8 mouse cellular contexts compared by ENCODE assay signal in genomic region chr15:95828018-95828646, GRCm38 (mm10). TPM values are rescaled to one million over a fixed set of nuclear protein-coding genes. Genes with fewer than 3 reads are reported as not detected.
DNase-seq lines count a peak whose midpoint lies in the region; ATAC-seq and TF ChIP-seq lines count a peak whose summit lies in the region.
"Not testable (repeated sequence)": the region's sequence is repeated elsewhere in the genome, so short reads cannot be mapped to it uniquely, and the experiment has no call there.

No protein-coding gene starts in this region.

- peak; percentile 64 to 85 for DNase-seq in kidney, postnatal 25 days
- DNase-seq in neural tube, embryonic 11.5 days (ENCODE audit: low spot score): not testable (repeated sequence)
- DNase-seq in testis, postnatal 14 days (ENCODE audit: low spot score): peak; percentile 29

- peak overlapping the region; percentile 31; the same call in 1 of the 2 replicates for H3K27ac ChIP-seq in ES-Bruce4 (ENCODE audit: insufficient read depth, low read length)
- 0 out of 2 replicates have a peak overlapping the region, but pooled peaks have one; percentile 88 for H3K27ac ChIP-seq in embryonic facial prominence, embryonic 13.5 days
- H3K27ac ChIP-seq in heart, embryonic 14.5 days (replicated peaks in 1 of 2; ENCODE audit: control insufficient read depth in 1 of 2, insufficient read depth in 1 of 2, low read depth in 2 of 2, low read length in 2 of 2): peak overlapping the region; percentile 30 to 39; a peak in 1 of 4 replicates
- peak overlapping the region; percentile 68 for H3K27ac ChIP-seq in intestine, embryonic 16.5 days (ENCODE audit: low read length)
- H3K27ac ChIP-seq in lung, embryonic 16.5 days (ENCODE audit: low read length): peak overlapping the region; percentile 87
- H3K27ac ChIP-seq in neural tube, embryonic 11.5 days (ENCODE audit: low read depth, low read length): not testable (repeated sequence)

- 66% methylated on average over 8 of the region's 8 CpGs for WGBS in embryonic facial prominence, embryonic 13.5 days
- 66% methylated on average over 8 of the region's 8 CpGs for WGBS in heart, embryonic 14.5 days
- 35% methylated on average over 8 of the region's 8 CpGs for WGBS in intestine, embryonic 16.5 days
- 17% methylated on average over 8 of the region's 8 CpGs for WGBS in lung, embryonic 16.5 days
- WGBS in neural tube, embryonic 11.5 days: 39% methylated on average over 8 of the region's 8 CpGs

- not testable (repeated sequence) for TF ChIP-seq EP300 in ES-Bruce4 (IDR thresholded peaks at IDR 0.05; ENCODE audit: insufficient read depth, low read depth, low read length)

- H3K36me3 ChIP-seq in ES-Bruce4 (ENCODE audit: control insufficient read depth, insufficient read depth, low read length, poor library complexity, severe bottlenecking); embryonic facial prominence, embryonic 13.5 days; heart, embryonic 14.5 days (ENCODE audit: control insufficient read depth, insufficient read depth, low read length); intestine, embryonic 16.5 days (ENCODE audit: control insufficient read depth, insufficient read depth, low read length); lung, embryonic 16.5 days (ENCODE audit: control insufficient read depth, insufficient read depth, low read length); neural tube, embryonic 11.5 days (ENCODE audit: control insufficient read depth, insufficient read depth, low read length): not testable (repeated sequence)

- not testable (repeated sequence) for TF ChIP-seq POLR2A in ES-Bruce4 (IDR thresholded peaks at IDR 0.05; ENCODE audit: insufficient read depth, low read length)

- not testable (repeated sequence) for H3K9me3 ChIP-seq in ES-Bruce4 (replicated peaks; ENCODE audit: control insufficient read depth, insufficient read depth, low read length, poor library complexity, severe bottlenecking); embryonic facial prominence, embryonic 13.5 days; heart, embryonic 14.5 days (ENCODE audit: control insufficient read depth, low read length); intestine, embryonic 16.5 days (ENCODE audit: control insufficient read depth, low read length); lung, embryonic 16.5 days (ENCODE audit: control insufficient read depth, low read length); neural tube, embryonic 11.5 days (ENCODE audit: control insufficient read depth, low read length)

- not testable (repeated sequence) for H3K4me3 ChIP-seq in ES-Bruce4 (ENCODE audit: low read depth, low read length); embryonic facial prominence, embryonic 13.5 days; heart, embryonic 14.5 days (ENCODE audit: control insufficient read depth in 1 of 2, insufficient read depth in 1 of 2, low read depth in 1 of 2, low read length in 2 of 2); intestine, embryonic 16.5 days (ENCODE audit: low read length); lung, embryonic 16.5 days (ENCODE audit: low read length); neural tube, embryonic 11.5 days (ENCODE audit: low read depth, low read length)

- TF ChIP-seq CTCF in ES-Bruce4 (IDR thresholded peaks at IDR 0.05; ENCODE audit: low read depth, low read length): not testable (repeated sequence)

- peak overlapping the region; percentile 18; the same call in 1 of the 2 replicates for H3K4me2 ChIP-seq in embryonic facial prominence, embryonic 13.5 days
- not testable (repeated sequence) for H3K4me2 ChIP-seq in heart, embryonic 14.5 days (ENCODE audit: low read length)
- H3K4me2 ChIP-seq in intestine, embryonic 16.5 days (ENCODE audit: low read depth, low read length): 0 out of 2 replicates have a peak overlapping the region, but pooled peaks have one; percentile 11
- peak overlapping the region; percentile 23 for H3K4me2 ChIP-seq in lung, embryonic 16.5 days (ENCODE audit: low read depth, low read length)
- peak overlapping the region; percentile 6; the same call in 1 of the 2 replicates for H3K4me2 ChIP-seq in neural tube, embryonic 11.5 days (ENCODE audit: low read depth)

- ATAC-seq in embryonic facial prominence, embryonic 13.5 days (ENCODE audit: insufficient number of reproducible peaks, insufficient read depth, low FRiP score, low TSS enrichment, low read depth); heart, embryonic 14.5 days (ENCODE audit: insufficient number of reproducible peaks, insufficient read depth, low FRiP score, low read depth); neural tube, embryonic 11.5 days (ENCODE audit: insufficient read depth, low FRiP score, low TSS enrichment): not testable (repeated sequence)
- ATAC-seq in intestine, embryonic 16.5 days: peak; percentile 34; the same call in 1 of the 2 replicates
- ATAC-seq in lung, embryonic 16.5 days (ENCODE audit: low read depth): peak; percentile 41; the same call in 1 of the 2 replicates

- not testable (repeated sequence) for H3K9ac ChIP-seq in ES-Bruce4 (ENCODE audit: low read depth, poor library complexity, severe bottlenecking); embryonic facial prominence, embryonic 13.5 days; heart, embryonic 14.5 days (ENCODE audit: low read length); intestine, embryonic 16.5 days (ENCODE audit: low read depth, low read length); lung, embryonic 16.5 days (ENCODE audit: low read length); neural tube, embryonic 11.5 days (ENCODE audit: low read length)

- H3K4me1 ChIP-seq in ES-Bruce4 (ENCODE audit: control insufficient read depth, insufficient read depth, low read length): peaks cover 10% of the 10 kb centered on the region
- peaks cover 48% of the 10 kb centered on the region for H3K4me1 ChIP-seq in embryonic facial prominence, embryonic 13.5 days
- H3K4me1 ChIP-seq in heart, embryonic 14.5 days (ENCODE audit: control insufficient read depth in 2 of 2, insufficient read depth in 2 of 2, low read length in 2 of 2): peaks cover 27 to 37% of the 10 kb centered on the region in 2 experiments
- peaks cover 42% of the 10 kb centered on the region for H3K4me1 ChIP-seq in intestine, embryonic 16.5 days (ENCODE audit: control insufficient read depth, insufficient read depth, low read length)
- H3K4me1 ChIP-seq in lung, embryonic 16.5 days (replicated peaks; ENCODE audit: control insufficient read depth, insufficient read depth, low read length): peaks cover 38% of the 10 kb centered on the region
- H3K4me1 ChIP-seq in neural tube, embryonic 11.5 days (ENCODE audit: control insufficient read depth, insufficient read depth, low read length): peaks cover 22% of the 10 kb centered on the region

- not testable (repeated sequence) for H3K27me3 ChIP-seq in ES-Bruce4 (ENCODE audit: control insufficient read depth, insufficient read depth, low read length, poor library complexity, severe bottlenecking); embryonic facial prominence, embryonic 13.5 days; heart, embryonic 14.5 days (ENCODE audit: control insufficient read depth, insufficient read depth, low read length); intestine, embryonic 16.5 days (replicated peaks; ENCODE audit: control insufficient read depth, insufficient read depth, low read length); lung, embryonic 16.5 days (ENCODE audit: control insufficient read depth, insufficient read depth, low read depth, low read length); neural tube, embryonic 11.5 days (ENCODE audit: control insufficient read depth, insufficient read depth, low read length)

RNA-seq across cellular contexts. Expression of gene Ano6, which starts 37.5 kb away (rescaled TPM):
- 36.9 and 42.5 TPM in 2 replicates for polyA plus RNA-seq in ES-Bruce4 (2011; ENCODE audit: insufficient read depth, insufficient read length, low read depth, missing spikeins)
- 52.3 and 55.3 TPM in 2 replicates for polyA plus RNA-seq in embryonic facial prominence, embryonic 13.5 days (2015; fragmentation: Nextera tagmentation; extraction: Ambion mirVana)
- polyA plus RNA-seq in heart, embryonic 14.5 days (2014; fragmentation: Nextera tagmentation; extraction: Ambion mirVana): 35.9 and 37.2 TPM in 2 replicates
- polyA plus RNA-seq in intestine, embryonic 16.5 days (2015; fragmentation: Nextera tagmentation; extraction: Ambion mirVana): 51.5 and 63.1 TPM in 2 replicates
- 50.8 and 53.2 TPM in 2 replicates for polyA plus RNA-seq in lung, embryonic 16.5 days (2015; fragmentation: Nextera tagmentation; extraction: Ambion mirVana)
- 37.5 and 40.1 TPM in 2 replicates for polyA plus RNA-seq in neural tube, embryonic 11.5 days (2014; fragmentation: Nextera tagmentation; extraction: Ambion mirVana)
